Mouse (Mus musculus) midbrain, embryonic 15.5 days (tissue): ENCODE results near the gene Ube2c. TPM values are rescaled to one million over a fixed set of nuclear protein-coding genes. Genes with fewer than 3 reads are reported as not detected.
A peak's percentile ranks its signal among the peaks of the same experiment; 100 is the strongest.

Experiments used
- ATAC-seq: fragments of 200-750 bp; cut with Nextera tagmentation; replicated peaks from 2 replicates; pipeline ENCODE4 v1.8.0; 2017; ENCODE audit warnings: moderate TSS enrichment
- H3K27ac ChIP-seq: fragments of 300-500 bp; sonication (generic); 2 replicates; pipeline ENCODE4 v1.5.1; 2015; ENCODE audit warnings: mild to moderate bottlenecking, inconsistent platforms
- H3K27me3 ChIP-seq: fragments of 300-500 bp; sonication (generic); replicated peaks from 2 replicates; pipeline ENCODE4 v1.6.1; 2015; ENCODE audit warnings: inconsistent platforms
- H3K36me3 ChIP-seq: fragments of 300-500 bp; sonication (generic); replicated peaks from 2 replicates; pipeline ENCODE4 v1.6.1; 2015; ENCODE audit warnings: inconsistent platforms
- H3K4me1 ChIP-seq: fragments of 300-500 bp; sonication (generic); 2 replicates; pipeline ENCODE4 v1.6.1; 2015; ENCODE audit warnings: inconsistent platforms
- H3K4me2 ChIP-seq: fragments of 300-500 bp; sonication (generic); 2 replicates; pipeline ENCODE4 v1.6.1; 2015; ENCODE audit warnings: inconsistent platforms, mild to moderate bottlenecking, moderate library complexity
- H3K4me3 ChIP-seq: fragments of 300-500 bp; sonication (generic); 2 replicates; pipeline ENCODE4 v1.5.1; 2015; ENCODE audit warnings: mild to moderate bottlenecking, inconsistent platforms
- H3K9ac ChIP-seq: fragments of 300-500 bp; sonication (generic); 2 replicates; pipeline ENCODE4 v1.6.1; 2015; ENCODE audit warnings: mild to moderate bottlenecking, inconsistent platforms
- H3K9me3 ChIP-seq: fragments of 300-500 bp; sonication (generic); 2 replicates; pipeline ENCODE4 v1.6.1; 2016; ENCODE audit warnings: inconsistent platforms
- WGBS: fragments of 180-500 bp; shearing (Covaris S2); methylation state at CpG from one replicate; pipeline ENCODE4 v1.1.7; 2015; ENCODE audit warnings: mixed read lengths; 5-methylcytosine and 5-hydroxymethylcytosine counted together
- polyA plus RNA-seq: library from polyadenylated mRNA; unstranded; fragments of >200 nt; fragmentation: Nextera tagmentation; extraction: Ambion mirVana; gene quantifications from 2 replicates; pipeline ENCODE4 v1.2.1, GENCODE M21; 2015

Gene Ube2c
- polyA plus RNA-seq = 56.6 and 64.4 TPM in 2 replicates

GRCm38 (mm10) chr2:164769258-164770037 lies at the start of gene Ube2c:
Gene Ube2c, plus strand, starts transcription at chr2:164769898.
- H3K4me1 ChIP-seq = peaks cover 17% of the 10 kb centered on the region
- peak within 1 kb of the TSS; percentile 99 for H3K4me2 ChIP-seq
- peak; percentile 100 for ATAC-seq
- 3% methylated on average over 53 of the region's 53 CpGs for WGBS
- H3K27me3 ChIP-seq = no peaks in the 10 kb centered on the region
- peak within 1 kb of the TSS; percentile 79 for H3K4me3 ChIP-seq
- H3K27ac ChIP-seq = peak within 1 kb of the TSS; percentile 59; the same call in 1 of the 2 replicates
- H3K9ac ChIP-seq = peak within 1 kb of the TSS; percentile 54
- H3K36me3 ChIP-seq = peaks cover 14% of the 10 kb centered on the region
- H3K9me3 ChIP-seq = no peaks in the 10 kb centered on the region

DNA sequence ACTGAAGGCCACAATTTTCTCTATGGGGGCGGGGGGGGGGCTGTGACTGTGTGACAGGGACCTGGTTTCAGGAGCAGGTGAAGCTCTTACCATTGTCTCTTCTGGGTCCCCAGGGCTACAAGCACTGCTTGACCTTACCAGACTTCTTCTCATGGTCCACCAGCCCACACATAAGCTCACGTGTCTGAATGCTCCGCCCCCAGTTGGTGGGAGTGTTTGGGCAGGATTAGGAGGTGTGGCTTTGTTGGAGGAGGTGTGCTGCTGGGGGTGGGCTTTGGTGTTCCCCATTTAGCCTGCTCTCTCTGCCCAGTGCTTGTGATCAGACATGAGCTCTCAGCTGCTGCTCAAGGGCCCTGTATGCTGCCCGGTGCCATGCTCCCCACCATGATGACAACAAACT lies 46.4 kb upstream of the Ube2c start:
- no peak overlapping the region for H3K9ac ChIP-seq
- no peaks in the 10 kb centered on the region for H3K36me3 ChIP-seq
- no peaks in the 10 kb centered on the region for H3K4me1 ChIP-seq
- H3K9me3 ChIP-seq = no peaks in the 10 kb centered on the region
- H3K27ac ChIP-seq = no peak overlapping the region
- WGBS = 66% methylated on average over 4 of the region's 4 CpGs
- no peaks in the 10 kb centered on the region for H3K27me3 ChIP-seq
- no peak for ATAC-seq
- no peak overlapping the region for H3K4me2 ChIP-seq
- H3K4me3 ChIP-seq = no peak overlapping the region

DNA sequence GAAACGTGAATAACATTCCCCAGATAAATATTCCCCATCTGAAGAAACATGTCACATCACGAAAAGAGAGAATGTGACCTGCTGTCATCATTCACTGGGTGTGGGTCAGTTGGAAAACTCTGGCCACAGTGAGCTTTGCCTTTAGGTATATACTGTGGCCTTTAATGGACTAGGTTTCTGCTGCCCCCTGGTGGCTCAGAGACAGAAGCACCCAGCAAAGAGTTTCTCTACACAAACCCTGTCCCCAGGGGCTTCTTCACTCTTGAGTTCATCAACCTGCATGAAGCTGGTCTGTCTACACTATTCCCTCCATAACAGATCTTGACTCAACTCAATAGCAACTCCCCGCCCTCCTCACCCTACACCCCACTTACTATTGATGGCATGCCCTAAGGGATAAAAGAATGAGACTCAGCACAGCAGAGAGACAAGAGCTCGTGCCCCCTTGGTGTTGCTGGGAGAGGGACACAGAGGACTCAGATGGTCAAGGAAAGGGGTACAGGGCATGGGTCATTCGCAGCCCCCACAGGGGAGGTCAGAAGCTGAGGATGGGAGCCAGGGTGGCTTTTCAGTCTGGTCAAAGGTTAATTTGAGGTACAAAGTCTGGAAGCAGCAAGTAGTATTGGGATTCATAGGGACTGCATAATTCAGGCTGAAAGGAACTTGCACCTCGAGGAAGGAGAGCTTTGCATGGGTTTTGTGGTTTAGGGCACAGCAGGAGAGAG lies 43.6 kb upstream of the Ube2c start:
- Histone ChIP-seq H3K27ac (no peak overlapping the region), H3K36me3 (no peaks in the 10 kb centered on the region), H3K9ac (no peak overlapping the region), H3K4me3 (no peak overlapping the region), H3K9me3 (no peaks in the 10 kb centered on the region), H3K4me1 (no peaks in the 10 kb centered on the region), H3K4me2 (no peak overlapping the region), H3K27me3 (no peaks in the 10 kb centered on the region)
- WGBS = 21% methylated on average over 6 of the region's 6 CpGs
- ATAC-seq = no peak

DNA sequence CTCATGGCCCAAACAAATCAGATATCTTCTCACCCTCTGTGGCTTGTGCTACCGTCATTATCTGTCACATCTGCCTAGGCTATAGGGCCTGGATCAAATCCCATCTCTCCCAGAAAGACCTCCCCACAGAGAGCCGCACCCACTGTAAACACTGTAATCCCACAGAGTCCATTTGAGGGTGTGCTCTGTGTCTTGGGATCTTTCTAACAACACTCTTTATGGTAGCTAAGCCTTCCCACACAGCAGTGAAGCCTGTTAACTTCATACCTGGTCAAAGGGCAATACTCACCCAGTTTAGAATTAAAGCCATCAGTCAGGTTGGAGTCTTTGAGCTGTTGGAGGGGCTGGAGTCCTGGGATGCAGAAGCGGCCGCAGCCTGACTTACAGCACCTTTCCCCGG lies 38.0 kb upstream of the Ube2c start:
- no peak overlapping the region for H3K4me3 ChIP-seq
- H3K4me1 ChIP-seq = no peaks in the 10 kb centered on the region
- no peak for ATAC-seq
- H3K36me3 ChIP-seq = no peaks in the 10 kb centered on the region
- 86% methylated on average over 5 of the region's 5 CpGs for WGBS
- H3K9ac ChIP-seq = no peak overlapping the region
- H3K27me3 ChIP-seq = no peaks in the 10 kb centered on the region
- no peak overlapping the region for H3K4me2 ChIP-seq
- no peak overlapping the region for H3K27ac ChIP-seq
- no peaks in the 10 kb centered on the region for H3K9me3 ChIP-seq

DNA sequence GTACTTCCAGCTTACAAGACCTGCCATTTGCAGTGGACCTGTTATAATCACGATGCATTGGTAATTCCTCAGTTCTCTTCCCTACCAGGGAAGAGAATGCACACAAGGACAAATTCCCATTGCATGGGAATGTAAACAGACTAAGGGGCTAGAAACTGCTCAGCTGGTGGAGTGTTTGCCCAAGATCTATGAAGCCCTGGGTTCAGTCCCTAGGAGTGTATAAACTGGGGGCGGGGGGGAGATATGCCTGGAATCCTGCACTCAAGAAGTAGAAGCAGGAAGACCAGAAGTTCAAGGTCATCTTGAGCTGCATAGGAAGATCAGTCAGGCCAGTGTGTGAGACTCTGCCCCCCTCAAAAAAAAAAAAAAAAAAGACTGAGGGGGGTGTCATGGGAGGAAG lies 36.4 kb upstream of the Ube2c start:
- ATAC-seq = no peak
- Histone ChIP-seq H3K4me1 (no peaks in the 10 kb centered on the region), H3K27me3 (no peaks in the 10 kb centered on the region), H3K9ac (no peak overlapping the region), H3K36me3 (no peaks in the 10 kb centered on the region), H3K27ac (no peak overlapping the region), H3K4me2 (no peak overlapping the region), H3K9me3 (no peaks in the 10 kb centered on the region), H3K4me3 (no peak overlapping the region)
- 93% methylated on average over 2 of the region's 2 CpGs for WGBS

DNA sequence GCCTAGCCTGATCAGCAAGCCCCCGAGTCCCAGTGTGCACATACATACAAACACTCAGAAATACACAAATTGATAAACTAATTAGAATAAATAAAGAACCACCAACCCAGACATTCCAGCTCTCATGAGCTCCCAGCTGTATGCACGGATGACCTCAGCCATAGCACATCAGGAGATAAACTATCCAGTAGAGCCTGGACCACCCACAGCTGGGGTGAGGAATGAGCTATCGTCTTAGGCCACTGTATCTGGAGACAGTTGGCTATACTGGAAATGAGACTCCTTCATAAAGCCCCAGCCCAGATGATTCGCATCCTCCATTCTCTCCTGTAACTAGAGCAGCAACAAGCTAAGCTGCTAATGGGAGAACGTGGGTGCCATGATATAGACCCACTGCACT lies 34.9 kb upstream of the Ube2c start:
- ATAC-seq = no peak
- Histone ChIP-seq H3K4me3 (no peak overlapping the region), H3K27me3 (no peaks in the 10 kb centered on the region), H3K9ac (no peak overlapping the region), H3K9me3 (no peaks in the 10 kb centered on the region), H3K4me2 (no peak overlapping the region), H3K27ac (no peak overlapping the region), H3K4me1 (no peaks in the 10 kb centered on the region), H3K36me3 (no peaks in the 10 kb centered on the region)
- WGBS = 90% methylated on average over 5 of the region's 5 CpGs

DNA sequence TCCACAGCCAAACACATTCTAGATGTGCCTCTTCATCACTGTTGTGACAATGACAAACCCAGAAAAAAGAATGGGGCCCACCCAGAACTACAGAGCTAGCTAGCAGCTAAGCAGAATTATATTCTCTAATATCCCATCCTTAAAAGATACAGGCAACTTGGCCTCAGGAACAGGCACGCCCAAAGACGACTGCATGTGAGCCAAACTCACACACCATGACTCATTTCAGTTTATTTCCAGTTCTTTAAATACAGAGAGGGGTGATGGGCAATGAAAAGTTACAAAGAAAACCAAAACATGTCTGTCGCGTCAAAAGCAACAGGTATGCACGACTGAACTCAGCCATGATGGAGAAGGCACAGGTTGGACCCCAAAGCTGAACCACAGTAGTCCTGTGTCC lies 34.3 kb upstream of the Ube2c start:
- ATAC-seq = no peak
- WGBS = 90% methylated on average over 5 of the region's 5 CpGs

GRCm38 (mm10) chr2:164737377-164738090 lies 32.2 kb upstream of the Ube2c start:
- Histone ChIP-seq H3K9me3 (no peaks in the 10 kb centered on the region), H3K4me1 (no peaks in the 10 kb centered on the region), H3K4me2 (no peak overlapping the region), H3K27ac (no peak overlapping the region), H3K27me3 (no peaks in the 10 kb centered on the region), H3K9ac (no peak overlapping the region), H3K4me3 (no peak overlapping the region), H3K36me3 (no peaks in the 10 kb centered on the region)
- 75% methylated on average over 3 of the region's 3 CpGs for WGBS
- ATAC-seq = no peak

More for the DNA sequence above, 34.3 kb upstream of the Ube2c start:
- Histone ChIP-seq H3K4me1 (no peaks in the 10 kb centered on the region), H3K4me3 (no peak overlapping the region), H3K9ac (no peak overlapping the region), H3K4me2 (no peak overlapping the region), H3K27ac (no peak overlapping the region), H3K9me3 (no peaks in the 10 kb centered on the region), H3K27me3 (no peaks in the 10 kb centered on the region), H3K36me3 (no peaks in the 10 kb centered on the region)

DNA sequence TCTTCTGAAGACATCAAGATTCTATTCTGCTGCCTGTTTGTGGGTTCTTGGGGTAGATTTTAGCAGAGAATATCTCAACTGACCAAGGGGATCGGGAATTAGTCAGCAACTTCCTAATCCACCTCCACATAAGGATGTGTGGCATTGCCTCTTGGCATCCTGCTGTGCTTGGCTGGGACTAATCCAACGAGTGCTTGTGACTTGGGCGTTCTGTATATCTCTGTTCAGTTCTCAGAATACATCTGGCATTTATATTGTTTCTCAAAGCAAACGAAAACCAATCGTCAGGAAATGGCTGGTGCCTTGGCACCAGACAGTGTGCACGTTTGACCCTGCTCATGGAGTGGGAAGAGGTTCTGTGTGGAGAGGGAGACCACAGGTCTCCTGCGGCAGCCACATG lies 29.8 kb upstream of the Ube2c start:
- Histone ChIP-seq H3K9ac (no peak overlapping the region), H3K9me3 (no peaks in the 10 kb centered on the region), H3K4me2 (no peak overlapping the region), H3K27ac (no peak overlapping the region), H3K36me3 (no peaks in the 10 kb centered on the region), H3K4me1 (peaks cover 1% of the 10 kb centered on the region), H3K4me3 (no peak overlapping the region), H3K27me3 (no peaks in the 10 kb centered on the region)
- WGBS = 65% methylated on average over 7 of the region's 7 CpGs
- no peak for ATAC-seq

GRCm38 (mm10) chr2:164744987-164745386 lies 24.7 kb upstream of the Ube2c start:
- Histone ChIP-seq H3K9me3 (no peaks in the 10 kb centered on the region), H3K36me3 (0 out of 2 replicates have a peak, but pooled peaks cover 3% of the 10 kb centered on the region), H3K9ac (peak overlapping the region; percentile 94), H3K4me1 (peaks cover 35% of the 10 kb centered on the region), H3K27me3 (no peaks in the 10 kb centered on the region), H3K4me2 (peak overlapping the region; percentile 90), H3K27ac (0 out of 2 replicates have a peak overlapping the region, but pooled peaks have one; percentile 78), H3K4me3 (peak overlapping the region; percentile 84)
- no peak for ATAC-seq
- 76% methylated on average over 13 of the region's 13 CpGs for WGBS

GRCm38 (mm10) chr2:164745843-164746479 lies 23.7 kb upstream of the Ube2c start, which contains the start of the genes Wfdc3 and Dnttip1:
Gene Wfdc3, minus strand, starts transcription at chr2:164745931.
Gene Dnttip1, plus strand, starts transcription at chr2:164745983.
- peak within 1 kb of the TSS; percentile 90 for H3K4me2 ChIP-seq
- ATAC-seq = peak; percentile 90
- peak within 1 kb of the TSS; percentile 84 for H3K4me3 ChIP-seq
- H3K27ac ChIP-seq = peak within 1 kb of the TSS; percentile 78
- H3K27me3 ChIP-seq = no peaks in the 10 kb centered on the region
- H3K4me1 ChIP-seq = peaks cover 35% of the 10 kb centered on the region
- 0 out of 2 replicates have a peak, but pooled peaks cover 3% of the 10 kb centered on the region for H3K36me3 ChIP-seq
- 0% methylated on average over 67 of the region's 70 CpGs for WGBS
- H3K9me3 ChIP-seq = no peaks in the 10 kb centered on the region
- peak within 1 kb of the TSS; percentile 94 for H3K9ac ChIP-seq
